ENCODE assay signal across 12 mouse cellular contexts in the genomic region with DNA sequence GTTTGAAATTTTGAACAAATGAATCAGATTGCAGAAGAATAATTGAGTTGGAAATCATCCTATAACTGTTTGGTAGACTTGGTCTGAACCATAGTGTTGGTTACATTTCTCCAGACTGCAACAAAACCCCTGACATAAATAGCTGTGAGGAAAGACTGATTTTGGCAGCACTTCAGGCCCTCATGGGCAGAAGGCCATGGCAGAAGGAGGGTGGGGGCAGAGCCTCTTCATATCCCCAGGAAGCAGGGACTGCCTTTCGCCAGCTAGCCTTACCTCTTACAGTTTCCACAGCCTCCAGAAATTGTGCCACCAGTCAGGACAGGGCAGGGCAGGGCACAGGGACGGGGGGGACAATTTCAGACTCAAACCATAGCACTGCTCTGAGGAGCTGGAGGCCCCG. TPM values are rescaled to one million over a fixed set of nuclear protein-coding genes. Genes with fewer than 3 reads are reported as not detected.
DNase-seq lines count a peak whose midpoint lies in the region; ATAC-seq and TF ChIP-seq lines count a peak whose summit lies in the region.
"Had no signal": no experiment of that assay in that cellular context is flagged by ENCODE, and none has a peak within 500 bp of the region (broad histone marks: within the 10 kb centered on the region; RNA-seq: fewer than 3 reads in every experiment).

No protein-coding gene starts in this region.

- no peak overlapping the region for H3K4me3 ChIP-seq in heart, adult 2 months
- H3K4me3 ChIP-seq in heart, embryonic 11.5 days (ENCODE audit: low read depth, low read length): no peak overlapping the region
- H3K4me3 ChIP-seq in midbrain, postnatal 0 days (ENCODE audit: low read depth, low read length): no peak overlapping the region
- no peak overlapping the region for H3K4me3 ChIP-seq in layer of hippocampus, adult 2 months
- H3K4me3 ChIP-seq: liver, embryonic 15.5 days; midbrain, embryonic 12.5 days had no signal

- no peak for TF ChIP-seq CTCF in heart, adult 2 months (IDR thresholded peaks at IDR 0.05)
- no peak for TF ChIP-seq CTCF in brain, embryonic 14.5 days (IDR thresholded peaks at IDR 0.05; ENCODE audit: borderline replicate concordance, extremely low read depth, insufficient read depth, insufficient read length)
- no peak for TF ChIP-seq CTCF in midbrain, postnatal 0 days (IDR thresholded peaks at IDR 0.05)
- no peak for TF ChIP-seq CTCF in layer of hippocampus, adult 2 months (conservative IDR thresholded peaks at IDR 0.05)

- H3K27ac ChIP-seq in heart, adult 2 months: peak overlapping the region; percentile 43
- H3K27ac ChIP-seq in heart, embryonic 11.5 days (ENCODE audit: low read depth, low read length): no peak overlapping the region
- H3K27ac ChIP-seq in midbrain, postnatal 0 days (ENCODE audit: low read depth, low read length): no peak overlapping the region
- no peak overlapping the region for H3K27ac ChIP-seq in layer of hippocampus, adult 2 months
- H3K27ac ChIP-seq: liver, embryonic 15.5 days; midbrain, embryonic 12.5 days had no signal

- peaks cover 10% of the 10 kb centered on the region for H3K9me3 ChIP-seq in heart, embryonic 11.5 days (replicated peaks; ENCODE audit: control insufficient read depth, low read length)
- no peaks in the 10 kb centered on the region for H3K9me3 ChIP-seq in midbrain, postnatal 0 days (ENCODE audit: low read length)

- 25% methylated on average over 3 of the region's 3 CpGs for WGBS in heart, adult 2 months
- WGBS in heart, embryonic 11.5 days (ENCODE audit: insufficient replicate concordance): 87% methylated on average over 3 of the region's 3 CpGs
- 90% methylated on average over 3 of the region's 3 CpGs for WGBS in midbrain, postnatal 0 days

- intact Hi-C loops in heart, adult 2 months (cut with DNase I): no loop called here

- peak; percentile 60 to 64 for DNase-seq in heart, adult 2 months
- peak; percentile 29 for DNase-seq in brain, embryonic 14.5 days (ENCODE audit: low read depth)
- peak; percentile 79 to 84 for DNase-seq in cerebellum, postnatal 25 days
- peak; percentile 75 for DNase-seq in lung, postnatal 10 days
- no peak for DNase-seq in midbrain, postnatal 0 days (ENCODE audit: low spot score)
- no peak for DNase-seq in layer of hippocampus, adult 2 months (ENCODE audit: low spot score in 2 of 2)
- DNase-seq: kidney, adult 11 months; right cerebral cortex, adult 18-20 months; thymus, postnatal 4 days had no signal

- TF ChIP-seq EP300 in heart, adult 2 months (IDR thresholded peaks at IDR 0.05; ENCODE audit: insufficient read depth, low read depth, low read length): no peak

- TF ChIP-seq POLR2A in heart, adult 2 months (IDR thresholded peaks at IDR 0.05; ENCODE audit: insufficient read depth, low read depth, low read length): no peak
- no peak for TF ChIP-seq POLR2A in brain, embryonic 14.5 days (IDR thresholded peaks at IDR 0.05; ENCODE audit: borderline replicate concordance, extremely low read depth, insufficient read depth, insufficient read length, poor library complexity, severe bottlenecking)

- peaks cover 2% of the 10 kb centered on the region; the same call in 1 of the 2 replicates for H3K4me1 ChIP-seq in heart, adult 2 months (ENCODE audit: control insufficient read depth, insufficient read depth, low read length)
- no peaks in the 10 kb centered on the region for H3K4me1 ChIP-seq in heart, embryonic 11.5 days (ENCODE audit: control insufficient read depth, insufficient read depth, low read length)
- no peaks in the 10 kb centered on the region for H3K4me1 ChIP-seq in midbrain, postnatal 0 days (ENCODE audit: insufficient read depth, low read length)
- H3K4me1 ChIP-seq: liver, embryonic 15.5 days; midbrain, embryonic 12.5 days had no signal

- no peak overlapping the region for H3K9ac ChIP-seq in heart, adult 2 months (ENCODE audit: low read depth, low read length)
- no peak overlapping the region for H3K9ac ChIP-seq in heart, embryonic 11.5 days (ENCODE audit: low read depth, low read length)
- H3K9ac ChIP-seq in midbrain, postnatal 0 days (replicated peaks; ENCODE audit: low read length, poor library complexity, severe bottlenecking): no peak overlapping the region
- H3K9ac ChIP-seq: liver, embryonic 15.5 days; midbrain, embryonic 12.5 days had no signal

- ATAC-seq in heart, embryonic 11.5 days (replicated peaks; ENCODE audit: insufficient number of reproducible peaks, low FRiP score, low TSS enrichment): no peak
- no peak for ATAC-seq in midbrain, postnatal 0 days (ENCODE audit: low FRiP score)

- H3K79me2 ChIP-seq in heart, adult 2 months (replicated peaks; ENCODE audit: control insufficient read depth, insufficient read depth, low read length): no peaks in the 10 kb centered on the region

- peaks cover under 1% of the 10 kb centered on the region; the same call in 1 of the 2 replicates for H3K36me3 ChIP-seq in heart, adult 2 months (ENCODE audit: control insufficient read depth, insufficient read depth, low read length)
- H3K36me3 ChIP-seq in heart, embryonic 11.5 days (ENCODE audit: control insufficient read depth, insufficient read depth, low read length): no peaks in the 10 kb centered on the region
- H3K36me3 ChIP-seq in midbrain, postnatal 0 days (ENCODE audit: insufficient read depth, low read length): no peaks in the 10 kb centered on the region
- H3K36me3 ChIP-seq: liver, embryonic 15.5 days had no signal

- H3K4me2 ChIP-seq in heart, embryonic 11.5 days: no peak overlapping the region
- no peak overlapping the region for H3K4me2 ChIP-seq in midbrain, postnatal 0 days (ENCODE audit: low read depth, low read length, poor library complexity, severe bottlenecking)
- H3K4me2 ChIP-seq: liver, embryonic 15.5 days; midbrain, embryonic 12.5 days had no signal

- H3K27me3 ChIP-seq in heart, adult 2 months (ENCODE audit: control insufficient read depth, insufficient read depth, low read length): no peaks in the 10 kb centered on the region
- no peaks in the 10 kb centered on the region for H3K27me3 ChIP-seq in heart, embryonic 11.5 days (ENCODE audit: control insufficient read depth, insufficient read depth, low read length)
- no peaks in the 10 kb centered on the region for H3K27me3 ChIP-seq in midbrain, postnatal 0 days (ENCODE audit: insufficient read depth, low read length)
- H3K27me3 ChIP-seq: liver, embryonic 15.5 days; midbrain, embryonic 12.5 days had no signal

RNA-seq across cellular contexts. Expression of a gene that starts 22.0 kb away (rescaled TPM):
- 1 to 10 TPM; 3.9 to 5.9 TPM for total RNA-seq in heart, adult 2 months (2021)
- 3.2 and 3.3 TPM in 2 replicates for polyA plus RNA-seq in heart, adult 2 months (2012; rRNA removed)
- polyA plus RNA-seq in heart, embryonic 11.5 days (2014; fragmentation: Nextera tagmentation; extraction: Ambion mirVana): 20.2 and 20.5 TPM in 2 replicates
- 32.4 and 32.6 TPM in 2 replicates for polyA plus RNA-seq in brain, embryonic 14.5 days (2012; rRNA removed)
- 52.4 and 63.7 TPM in 2 replicates for total RNA-seq in midbrain, postnatal 0 days (2014; rRNA removed)
- 122 and 136 TPM in 2 replicates for polyA plus RNA-seq in midbrain, postnatal 0 days (2015; fragmentation: Nextera tagmentation; extraction: Ambion mirVana)
- total RNA-seq in layer of hippocampus, adult 2 months (2021): 10 to 100 TPM; 14.5 to 15.8 TPM

Comparison
In these comparisons a context has a peak if more than half of its experiments do, and no peak if none do; other contexts are left out.
1. DNase-seq: peak in heart, adult 2 months (2 of 2), brain, embryonic 14.5 days (single experiment), cerebellum, postnatal 25 days (2 of 2) and lung, postnatal 10 days (single experiment); none in midbrain, postnatal 0 days (single experiment) and layer of hippocampus, adult 2 months (0 of 2).